Mouse (Mus musculus) splenic B cell, adult 2 months (primary cell): ENCODE measurements at regions not wholly inside any gene's neighbourhood (a gene's known extent, or its start where the extent isn't known, plus 50 kb on each side); places are given as distances from the start of the nearest gene placed in this dataset.
A peak's percentile ranks its signal among the peaks of the same experiment; 100 is the strongest.

Experiments
- DNase-seq: peaks from one replicate; pipeline ENCODE4 v3.0.0-alpha.2; 2011; ENCODE audit warnings: low read depth, low spot score
- H3K27me3 ChIP-seq: 2 replicates; pipeline ENCODE4 v1.6.1; 2012; ENCODE audit warnings: mild to moderate bottlenecking, low read length, moderate library complexity, mixed read lengths; ENCODE audit not compliant: control insufficient read depth, poor library complexity, insufficient read depth, severe bottlenecking
- H3K36me3 ChIP-seq: 2 replicates; pipeline ENCODE4 v1.6.1; 2012; ENCODE audit warnings: mild to moderate bottlenecking, low read length, moderate library complexity, mixed read lengths; ENCODE audit not compliant: control insufficient read depth, poor library complexity, insufficient read depth, severe bottlenecking

GRCm38 (mm10) chr6:31097254-31097653 lies 138.4 kb upstream of the Klf14 start:
- no peaks in the 10 kb centered on the region for H3K27me3 ChIP-seq
- no peak for DNase-seq
- H3K36me3 ChIP-seq = peaks cover 11% of the 10 kb centered on the region

DNA sequence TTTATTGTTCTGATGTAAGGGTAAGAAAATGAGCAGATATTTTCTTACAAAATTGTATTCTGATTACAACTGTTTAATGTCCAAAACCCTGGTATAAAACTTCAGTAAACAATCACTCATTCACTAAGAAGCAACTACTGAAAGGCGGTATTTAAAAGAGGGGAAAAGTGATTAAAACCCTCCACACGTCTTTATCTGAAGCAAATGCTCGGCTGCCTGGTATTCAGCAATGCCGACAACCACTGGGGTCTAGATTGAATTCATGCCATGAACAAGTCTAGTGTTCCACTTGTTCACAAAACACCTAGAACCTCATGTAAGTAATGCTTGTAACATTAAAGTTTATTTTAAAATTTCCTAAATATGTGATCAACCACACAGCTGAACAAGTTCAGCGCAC lies 139.2 kb upstream of the Klf14 start:
- Histone ChIP-seq H3K36me3 (peaks cover 9% of the 10 kb centered on the region), H3K27me3 (no peaks in the 10 kb centered on the region)
- no peak for DNase-seq

DNA sequence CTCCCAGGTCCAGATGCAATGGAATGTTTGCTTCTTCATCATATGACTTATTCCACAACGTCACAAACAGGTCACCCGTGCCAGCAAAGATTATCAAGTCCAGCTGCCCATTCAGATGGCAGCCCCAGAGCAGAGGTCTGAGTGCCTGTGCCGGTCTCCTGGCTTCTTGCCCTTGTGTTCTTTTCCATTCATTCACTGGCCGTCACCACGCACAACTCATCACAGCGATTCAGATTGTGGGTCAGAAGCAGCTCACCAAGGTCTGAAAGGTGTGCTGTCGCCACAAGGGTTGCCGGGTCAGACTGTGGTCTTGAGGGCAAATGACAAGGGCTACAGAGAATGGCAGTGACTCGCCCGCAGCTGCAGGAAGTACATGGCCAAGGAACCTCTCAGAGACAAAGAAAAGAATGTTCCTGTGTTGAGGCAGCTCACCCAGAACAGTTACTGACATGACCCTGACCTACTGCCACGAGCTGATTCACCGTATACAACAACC lies 141.3 kb upstream of the Klf14 start:
- Histone ChIP-seq H3K36me3 (peaks cover 9% of the 10 kb centered on the region), H3K27me3 (no peaks in the 10 kb centered on the region)
- DNase-seq = no peak

GRCm38 (mm10) chr6:31100749-31101148 lies 141.9 kb upstream of the Klf14 start:
- Histone ChIP-seq H3K36me3 (peaks cover 9% of the 10 kb centered on the region), H3K27me3 (no peaks in the 10 kb centered on the region)
- DNase-seq = no peak

DNA sequence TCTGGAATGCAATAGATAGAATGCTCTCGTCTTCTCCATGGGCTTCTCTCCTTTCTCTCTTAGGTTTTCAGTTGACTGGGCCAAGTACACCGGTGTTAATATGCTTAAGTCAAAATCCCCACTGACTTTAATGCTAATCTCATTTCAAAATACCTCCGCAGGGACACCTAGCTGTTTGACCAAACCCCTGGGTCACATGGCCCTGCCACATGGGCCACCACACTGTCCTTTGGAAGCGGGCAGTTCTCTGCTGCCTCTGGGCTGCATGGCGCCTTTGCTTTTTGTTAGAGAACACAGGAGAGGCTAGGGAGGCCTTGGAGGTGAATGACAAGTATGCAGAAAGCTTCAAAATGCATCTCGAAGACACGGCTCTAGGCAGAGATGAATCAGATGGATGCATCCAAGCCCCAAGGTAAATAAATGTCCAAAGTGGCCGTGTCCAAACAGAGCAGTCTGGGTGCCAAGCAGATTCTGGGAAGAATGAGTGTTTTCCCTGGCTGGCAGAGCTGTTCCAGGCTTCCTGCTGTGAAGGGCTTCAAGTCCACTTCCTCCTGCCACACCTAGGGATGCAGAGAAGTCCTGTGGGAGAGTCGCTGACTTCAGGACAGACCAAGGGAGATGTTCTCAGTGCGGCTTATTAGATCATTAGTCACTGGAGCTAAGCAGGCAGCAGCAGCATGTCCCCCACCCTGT lies 147.4 kb upstream of the Klf14 start:
- Histone ChIP-seq H3K36me3 (peaks cover 7% of the 10 kb centered on the region), H3K27me3 (no peaks in the 10 kb centered on the region)
- DNase-seq = no peak

- DNase-seq = no peak
- no peaks in the 10 kb centered on the region for H3K27me3 ChIP-seq
- peaks cover 7% of the 10 kb centered on the region for H3K36me3 ChIP-seq
Measured at GRCm38 (mm10) chr6:31106856-31107359, 148.0 kb upstream of the Klf14 start.

DNA sequence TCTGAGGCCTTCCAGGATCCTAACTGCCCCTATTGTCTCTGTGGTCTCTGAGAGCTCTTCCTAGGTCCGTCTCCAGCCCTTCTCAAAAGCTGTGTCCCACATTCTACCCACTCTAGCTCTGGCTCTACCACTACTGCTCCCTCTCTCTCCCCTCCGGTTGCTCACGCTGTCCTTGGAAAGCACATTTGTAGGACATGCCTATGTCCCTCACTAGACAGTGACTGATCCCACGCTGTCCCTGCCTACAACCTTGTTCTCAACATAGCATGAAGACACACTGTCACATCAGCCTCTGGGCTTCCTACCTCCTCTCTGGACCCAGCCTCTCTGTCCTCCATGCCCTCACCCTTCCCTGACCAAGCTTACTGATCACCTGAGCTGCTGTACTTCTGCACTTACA lies 148.5 kb upstream of the Klf14 start:
- no peaks in the 10 kb centered on the region for H3K27me3 ChIP-seq
- peaks cover 7% of the 10 kb centered on the region for H3K36me3 ChIP-seq
- no peak for DNase-seq

DNA sequence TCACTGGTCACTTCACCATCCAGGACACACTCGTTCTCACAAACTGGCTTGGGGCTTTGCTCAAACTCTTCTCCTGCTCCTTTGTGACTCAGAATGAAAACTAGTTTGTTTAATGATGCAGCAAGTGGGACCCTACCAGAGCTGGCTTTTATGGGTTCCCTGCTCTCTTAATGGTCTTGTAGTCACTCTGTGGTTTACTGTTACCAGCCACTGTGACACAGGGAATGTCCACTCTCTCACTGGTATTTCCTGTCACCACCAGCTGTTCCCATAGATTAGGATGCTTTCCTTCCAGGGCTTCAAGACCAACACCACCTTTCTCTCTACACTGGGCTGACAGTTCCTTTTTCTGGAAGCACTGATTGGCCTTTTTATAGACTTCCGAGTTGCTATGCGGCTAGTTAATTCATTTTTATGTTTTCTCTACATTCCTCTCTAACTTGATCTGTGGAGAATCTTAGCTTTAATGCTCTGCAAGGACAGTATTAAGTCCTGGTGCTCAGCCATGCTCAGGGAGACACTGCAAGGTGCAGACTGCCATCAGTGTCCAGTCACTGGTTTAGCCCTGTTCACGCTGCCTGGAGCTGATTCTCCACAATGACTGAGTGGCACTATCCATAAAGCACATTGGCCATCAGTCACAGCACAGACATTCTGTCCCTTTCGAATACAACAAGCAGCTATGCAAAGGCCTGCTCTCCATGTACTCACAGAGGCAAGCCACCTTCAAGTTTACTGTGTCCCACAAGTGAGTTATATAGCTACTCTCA lies 149.2 kb upstream of the Klf14 start:
- no peak for DNase-seq
- H3K27me3 ChIP-seq = no peaks in the 10 kb centered on the region
- peaks cover 7% of the 10 kb centered on the region for H3K36me3 ChIP-seq

GRCm38 (mm10) chr6:31109604-31110003 lies 150.7 kb upstream of the Klf14 start:
- DNase-seq = no peak
- H3K36me3 ChIP-seq = peaks cover 7% of the 10 kb centered on the region
- H3K27me3 ChIP-seq = no peaks in the 10 kb centered on the region

DNA sequence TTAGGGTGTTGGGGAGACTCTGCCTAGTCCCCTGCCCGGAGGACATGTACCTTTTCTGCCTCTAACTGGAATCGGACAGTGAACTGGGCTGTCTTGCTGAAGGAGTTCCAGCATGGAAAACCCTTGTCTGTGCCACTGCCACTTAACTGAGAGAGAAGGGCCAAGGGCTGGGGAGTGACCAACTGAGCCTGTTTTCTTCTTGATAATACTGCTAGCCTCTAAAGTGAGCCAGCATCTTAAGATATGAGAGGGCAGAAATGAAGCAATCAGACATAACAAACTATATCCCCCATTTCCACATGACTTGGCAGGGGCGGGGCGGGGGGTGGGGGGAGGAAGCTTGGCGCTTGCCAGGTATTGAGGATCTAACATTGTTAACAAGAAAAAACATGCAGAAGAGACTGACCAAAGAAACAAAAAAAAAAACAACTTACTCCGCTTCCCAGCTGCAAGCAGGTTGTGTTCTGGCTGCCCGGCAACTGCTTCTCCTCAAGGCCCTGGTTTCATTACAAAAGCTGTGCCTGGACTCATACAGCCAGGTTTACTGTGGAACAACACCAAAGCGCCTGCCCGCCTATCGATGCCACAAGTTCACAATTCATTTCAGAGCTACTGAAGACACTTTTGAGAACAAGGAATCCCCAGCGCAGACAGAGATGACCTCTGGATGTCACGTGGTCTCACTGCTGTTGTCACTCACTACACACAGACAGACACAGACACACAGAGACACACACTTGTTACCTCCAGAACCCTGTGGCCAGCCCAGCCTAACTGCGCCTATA lies 153.6 kb upstream of the Klf14 start:
- no peak for DNase-seq
- Histone ChIP-seq H3K36me3 (peaks cover 3% of the 10 kb centered on the region; the same call in 1 of the 2 replicates), H3K27me3 (no peaks in the 10 kb centered on the region)

DNA sequence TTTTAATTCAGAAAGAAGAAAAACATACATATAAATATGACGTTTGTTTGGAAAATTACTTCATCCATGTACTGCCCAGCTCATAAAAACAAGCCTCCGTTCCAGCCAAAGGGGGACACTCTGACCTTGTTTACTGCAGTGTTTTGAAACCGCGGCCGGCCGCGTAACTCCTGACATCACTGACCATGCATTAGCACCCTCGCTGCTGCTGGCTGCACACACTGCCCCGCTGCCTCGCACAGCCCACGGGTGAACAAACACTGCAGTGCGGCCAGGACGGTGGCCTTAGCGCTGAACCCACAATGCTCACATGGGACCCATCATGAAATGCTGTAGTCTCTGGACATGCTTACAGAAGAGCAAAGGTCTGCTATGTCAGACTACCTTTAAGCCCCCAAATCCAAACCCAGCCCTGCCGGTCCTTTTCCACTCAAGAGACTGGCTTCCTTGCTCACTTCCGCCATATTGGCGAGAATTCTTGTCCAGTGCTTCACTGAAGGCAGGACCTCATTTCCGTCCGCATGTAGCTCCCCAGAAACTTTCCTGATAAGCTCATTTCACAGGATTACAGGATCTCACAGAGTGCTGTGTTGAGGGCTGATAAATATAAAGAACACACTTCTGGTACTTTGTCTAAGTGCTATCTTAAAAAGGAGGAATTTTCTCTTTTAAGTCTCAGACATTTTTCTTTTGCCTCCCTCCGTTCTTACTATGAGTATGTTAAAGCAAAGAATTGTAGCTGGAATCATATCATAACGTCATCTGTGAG lies 154.9 kb upstream of the Klf14 start:
- peaks cover 5% of the 10 kb centered on the region for H3K36me3 ChIP-seq
- no peaks in the 10 kb centered on the region for H3K27me3 ChIP-seq
- DNase-seq = peak; percentile 62

GRCm38 (mm10) chr6:31114336-31115335 lies 155.8 kb upstream of the Klf14 start:
- Histone ChIP-seq H3K36me3 (peaks cover 7% of the 10 kb centered on the region), H3K27me3 (no peaks in the 10 kb centered on the region)
- DNase-seq = peak; percentile 85

DNA sequence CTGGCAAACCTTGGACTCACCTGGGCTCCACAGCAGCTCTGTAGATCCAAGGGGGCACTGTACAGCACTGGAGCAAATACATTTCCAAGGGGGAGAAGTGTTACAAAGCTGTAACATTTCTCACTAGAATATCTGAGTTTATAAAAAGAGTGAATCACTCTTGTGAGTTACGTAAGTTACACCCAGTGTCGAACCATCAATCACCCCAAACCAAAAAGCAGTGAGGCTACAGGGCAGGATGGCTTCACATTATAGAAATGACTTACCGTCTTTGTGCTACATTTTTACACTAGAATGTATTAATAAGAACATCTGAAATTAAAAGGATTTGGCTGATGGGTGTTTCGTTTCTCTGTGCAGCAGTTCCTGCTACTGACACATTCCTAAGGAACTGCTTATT lies 156.7 kb upstream of the Klf14 start:
- Histone ChIP-seq H3K27me3 (no peaks in the 10 kb centered on the region), H3K36me3 (peaks cover 4% of the 10 kb centered on the region)
- DNase-seq = no peak
